22 mouse cellular contexts compared by ENCODE assay signal in the genomic region with DNA sequence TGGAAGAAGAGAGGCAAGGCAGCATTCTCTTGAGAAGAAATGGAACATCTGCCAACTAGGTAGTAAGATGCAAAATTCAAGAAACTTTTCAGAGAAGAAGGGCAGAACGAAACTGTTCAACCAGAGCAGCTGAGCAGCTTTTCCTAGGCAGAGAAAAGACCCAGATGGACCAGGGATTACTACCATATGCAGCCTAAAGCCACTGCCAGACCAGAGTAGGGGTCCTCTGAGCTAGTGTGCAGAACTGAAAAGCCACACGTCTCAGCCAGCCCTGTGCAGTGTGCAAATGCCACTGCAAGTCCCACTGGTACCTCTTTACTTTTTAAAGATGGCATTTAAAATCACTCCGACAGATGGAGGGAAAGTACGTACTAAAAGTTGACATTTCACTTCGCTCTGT.
A peak's percentile ranks its signal among the peaks of the same experiment; 100 is the strongest.
DNase-seq lines count a peak whose midpoint lies in the region; ATAC-seq and TF ChIP-seq lines count a peak whose summit lies in the region.
"Had no signal": no experiment of that assay in that cellular context is flagged by ENCODE, and none has a peak within 500 bp of the region (broad histone marks: within the 10 kb centered on the region; RNA-seq: fewer than 3 reads in every experiment).

No protein-coding gene starts in this region.

- H3K9ac ChIP-seq in hindbrain, postnatal 0 days (replicated peaks; ENCODE audit: low read length), result no peak overlapping the region
- no peak overlapping the region for H3K9ac ChIP-seq in hindbrain, embryonic 12.5 days
- no peak overlapping the region for H3K9ac ChIP-seq in midbrain, postnatal 0 days (replicated peaks; ENCODE audit: low read length, poor library complexity, severe bottlenecking)
- H3K9ac ChIP-seq in midbrain, embryonic 16.5 days (ENCODE audit: low read depth, low read length), result no peak overlapping the region
- H3K9ac ChIP-seq: embryonic facial prominence, embryonic 13.5 days; embryonic facial prominence, embryonic 15.5 days; forebrain, embryonic 12.5 days; forebrain, embryonic 15.5 days had no signal

- peak; percentile 52 to 67 for DNase-seq in cerebellum, postnatal 14 days
- no peak for DNase-seq in cerebellum, adult 11-12 months
- DNase-seq in frontal cortex, postnatal 14 days (ENCODE audit: low spot score in 2 of 2), result no peak
- peak; percentile 54 for DNase-seq in hindbrain, postnatal 0 days (ENCODE audit: low spot score)
- peak; percentile 57 for DNase-seq in midbrain, postnatal 0 days (ENCODE audit: low spot score)
- DNase-seq: adrenal gland, adult 2 months; adrenal gland, postnatal 10 days; adrenal gland, postnatal 25 days; cerebellum, adult 11 months; cerebellum, adult 8-10 months; cerebellum, adult 9-11 months; cerebellum, postnatal 36 days; embryo, embryonic 11 days had no signal

- 58% methylated on average over 5 of the region's 5 CpGs for WGBS in hindbrain, postnatal 0 days
- WGBS in hindbrain, embryonic 12.5 days, result 80% methylated on average over 5 of the region's 5 CpGs
- WGBS in midbrain, postnatal 0 days, result 67% methylated on average over 5 of the region's 5 CpGs
- WGBS in midbrain, embryonic 16.5 days, result 65% methylated on average over 5 of the region's 5 CpGs

- no peak for TF ChIP-seq CTCF in hindbrain, postnatal 0 days (IDR thresholded peaks at IDR 0.05; ENCODE audit: low read depth)
- no peak for TF ChIP-seq CTCF in midbrain, postnatal 0 days (IDR thresholded peaks at IDR 0.05)

- H3K27me3 ChIP-seq in hindbrain, postnatal 0 days (ENCODE audit: insufficient read depth, low read length), result no peaks in the 10 kb centered on the region
- no peaks in the 10 kb centered on the region for H3K27me3 ChIP-seq in hindbrain, embryonic 12.5 days
- no peaks in the 10 kb centered on the region for H3K27me3 ChIP-seq in midbrain, postnatal 0 days (ENCODE audit: insufficient read depth, low read length)
- no peaks in the 10 kb centered on the region for H3K27me3 ChIP-seq in midbrain, embryonic 16.5 days (ENCODE audit: control insufficient read depth, insufficient read depth, low read depth, low read length)
- H3K27me3 ChIP-seq: embryonic facial prominence, embryonic 13.5 days; embryonic facial prominence, embryonic 15.5 days; forebrain, embryonic 12.5 days; forebrain, embryonic 15.5 days had no signal

- no peak overlapping the region for H3K4me3 ChIP-seq in hindbrain, postnatal 0 days (ENCODE audit: low read length)
- no peak overlapping the region for H3K4me3 ChIP-seq in hindbrain, embryonic 12.5 days
- no peak overlapping the region for H3K4me3 ChIP-seq in midbrain, postnatal 0 days (ENCODE audit: low read depth, low read length)
- H3K4me3 ChIP-seq in midbrain, embryonic 16.5 days (ENCODE audit: low read depth, low read length), result no peak overlapping the region
- H3K4me3 ChIP-seq: embryonic facial prominence, embryonic 13.5 days; embryonic facial prominence, embryonic 15.5 days; erythroblast, embryonic 14.5 days; forebrain, embryonic 10.5 days; forebrain, embryonic 12.5 days; forebrain, embryonic 15.5 days had no signal

- no peak overlapping the region for H3K27ac ChIP-seq in hindbrain, postnatal 0 days
- H3K27ac ChIP-seq in hindbrain, embryonic 12.5 days, result no peak overlapping the region
- no peak overlapping the region for H3K27ac ChIP-seq in midbrain, postnatal 0 days (ENCODE audit: low read depth, low read length)
- no peak overlapping the region for H3K27ac ChIP-seq in midbrain, embryonic 16.5 days (ENCODE audit: low read length)
- H3K27ac ChIP-seq: embryonic facial prominence, embryonic 13.5 days; embryonic facial prominence, embryonic 15.5 days; forebrain, embryonic 10.5 days; forebrain, embryonic 12.5 days; forebrain, embryonic 15.5 days had no signal

- H3K36me3 ChIP-seq in hindbrain, postnatal 0 days (ENCODE audit: insufficient read depth, low read length), result no peaks in the 10 kb centered on the region
- no peaks in the 10 kb centered on the region for H3K36me3 ChIP-seq in hindbrain, embryonic 12.5 days
- H3K36me3 ChIP-seq in midbrain, postnatal 0 days (ENCODE audit: insufficient read depth, low read length), result no peaks in the 10 kb centered on the region
- no peaks in the 10 kb centered on the region for H3K36me3 ChIP-seq in midbrain, embryonic 16.5 days (ENCODE audit: control insufficient read depth, insufficient read depth, low read length)
- H3K36me3 ChIP-seq: embryonic facial prominence, embryonic 13.5 days; embryonic facial prominence, embryonic 15.5 days; forebrain, embryonic 10.5 days; forebrain, embryonic 12.5 days; forebrain, embryonic 15.5 days had no signal

- no peaks in the 10 kb centered on the region for H3K9me3 ChIP-seq in hindbrain, postnatal 0 days (ENCODE audit: low read length)
- no peaks in the 10 kb centered on the region for H3K9me3 ChIP-seq in hindbrain, embryonic 12.5 days (replicated peaks)
- no peaks in the 10 kb centered on the region for H3K9me3 ChIP-seq in midbrain, postnatal 0 days (ENCODE audit: low read length)
- no peaks in the 10 kb centered on the region for H3K9me3 ChIP-seq in midbrain, embryonic 16.5 days (replicated peaks; ENCODE audit: control insufficient read depth, low read length, poor library complexity, severe bottlenecking)
- H3K9me3 ChIP-seq: embryonic facial prominence, embryonic 13.5 days; embryonic facial prominence, embryonic 15.5 days; forebrain, embryonic 10.5 days; forebrain, embryonic 12.5 days; forebrain, embryonic 15.5 days had no signal

- no peaks in the 10 kb centered on the region for H3K4me1 ChIP-seq in hindbrain, postnatal 0 days (ENCODE audit: insufficient read depth, low read length)
- no peaks in the 10 kb centered on the region for H3K4me1 ChIP-seq in hindbrain, embryonic 12.5 days
- H3K4me1 ChIP-seq in midbrain, postnatal 0 days (ENCODE audit: insufficient read depth, low read length), result no peaks in the 10 kb centered on the region
- no peaks in the 10 kb centered on the region for H3K4me1 ChIP-seq in midbrain, embryonic 16.5 days (ENCODE audit: control insufficient read depth, insufficient read depth, low read length)
- H3K4me1 ChIP-seq: embryonic facial prominence, embryonic 13.5 days; embryonic facial prominence, embryonic 15.5 days; forebrain, embryonic 10.5 days; forebrain, embryonic 12.5 days; forebrain, embryonic 15.5 days had no signal

- ATAC-seq in frontal cortex, adult (ENCODE audit: low TSS enrichment), result 0 out of 2 replicates have a peak, but pooled peaks have one; percentile 27
- peak; percentile 83 for ATAC-seq in hindbrain, postnatal 0 days
- ATAC-seq in hindbrain, embryonic 12.5 days (ENCODE audit: low FRiP score), result no peak
- ATAC-seq in midbrain, postnatal 0 days (ENCODE audit: low FRiP score), result no peak; the same call in 1 of the 2 replicates
- no peak for ATAC-seq in midbrain, embryonic 16.5 days
- ATAC-seq: forebrain, embryonic 15.5 days had no signal

- H3K4me2 ChIP-seq in hindbrain, postnatal 0 days (ENCODE audit: low read depth, low read length), result no peak overlapping the region
- H3K4me2 ChIP-seq in hindbrain, embryonic 12.5 days (replicated peaks), result no peak overlapping the region
- H3K4me2 ChIP-seq in midbrain, postnatal 0 days (ENCODE audit: low read depth, low read length, poor library complexity, severe bottlenecking), result no peak overlapping the region
- H3K4me2 ChIP-seq in midbrain, embryonic 16.5 days (ENCODE audit: low read length), result no peak overlapping the region
- H3K4me2 ChIP-seq: embryonic facial prominence, embryonic 13.5 days; embryonic facial prominence, embryonic 15.5 days; forebrain, embryonic 12.5 days; forebrain, embryonic 15.5 days had no signal

Comparison
In these comparisons a context has a peak if more than half of its experiments do, and no peak if none do; other contexts are left out.
1. DNase-seq: peak in cerebellum, postnatal 14 days (2 of 2), hindbrain, postnatal 0 days (single experiment) and midbrain, postnatal 0 days (single experiment); none in cerebellum, adult 11-12 months (single experiment) and frontal cortex, postnatal 14 days (0 of 2).
2. ATAC-seq: peak in frontal cortex, adult (single experiment) and hindbrain, postnatal 0 days (single experiment); none in hindbrain, embryonic 12.5 days (single experiment), midbrain, postnatal 0 days (single experiment) and midbrain, embryonic 16.5 days (single experiment).